Mouse (Mus musculus) MEL (cell line): ENCODE measurements at regions not wholly inside any gene's neighbourhood (a gene's known extent, or its start where the extent isn't known, plus 50 kb on each side); places are given as distances from the start of the nearest gene placed in this dataset.

Source experiments
- DNase-seq: peaks from one replicate; pipeline ENCODE4 v3.0.0; 2011; ENCODE audit warnings: low read depth, low spot score
- H3K27ac ChIP-seq: 2 replicates; pipeline ENCODE4 v1.5.1; 2012; ENCODE audit warnings: low read depth, mild to moderate bottlenecking, control low read depth, low read length, moderate library complexity; ENCODE audit not compliant: control insufficient read depth
- H3K27me3 ChIP-seq, 2 experiments: fragments of 150-350 bp in 1 of 2; sonication (generic) in 1 of 2; 2 replicates each; pipeline ENCODE4 v1.6.1; 2012; ENCODE audit warnings: low read length in 2 of 2, mild to moderate bottlenecking in 2 of 2, improper control_type of control experiment in 1 of 2, moderate library complexity in 1 of 2; ENCODE audit not compliant: insufficient read depth in 2 of 2, control insufficient read depth in 1 of 2
- H3K36me3 ChIP-seq, 2 experiments: 2 replicates each; pipeline ENCODE4 v1.6.1; 2012 to 2014; ENCODE audit warnings: low read length in 2 of 2, improper control_type of control experiment in 1 of 2, inconsistent platforms in 1 of 2, mild to moderate bottlenecking in 1 of 2; ENCODE audit not compliant: insufficient read depth in 2 of 2, control insufficient read depth in 1 of 2
- H3K4me1 ChIP-seq, 2 experiments: fragments of 150-350 bp in 1 of 2; sonication (generic) in 1 of 2; 2 replicates each; pipeline ENCODE4 v1.6.1; 2012; ENCODE audit warnings: low read length in 2 of 2, improper control_type of control experiment in 1 of 2, mild to moderate bottlenecking in 1 of 2; ENCODE audit not compliant: insufficient read depth in 2 of 2, control insufficient read depth in 1 of 2
- H3K4me3 ChIP-seq, 2 experiments: fragments of 150-350 bp in 1 of 2; sonication (generic) in 1 of 2; 2 replicates each; pipeline ENCODE4 v1.5.1; 2012; ENCODE audit warnings: low read depth in 2 of 2, low read length in 2 of 2, mild to moderate bottlenecking in 2 of 2, moderate library complexity in 2 of 2, control low read depth in 1 of 2, improper control_type of control experiment in 1 of 2; ENCODE audit not compliant: control insufficient read depth in 1 of 2, insufficient read depth in 1 of 2
- H3K79me2 ChIP-seq: 2 replicates; pipeline ENCODE4 v1.6.1; 2012; ENCODE audit warnings: mild to moderate bottlenecking, low read length, moderate library complexity; ENCODE audit not compliant: control insufficient read depth, poor library complexity, insufficient read depth
- H3K9ac ChIP-seq: 2 replicates; pipeline ENCODE4 v1.6.1; 2012; ENCODE audit warnings: low read depth, mild to moderate bottlenecking, control low read depth, low read length, moderate library complexity; ENCODE audit not compliant: control insufficient read depth, poor library complexity, severe bottlenecking
- H3K9me3 ChIP-seq: fragments of 150-350 bp; sonication (generic); replicated peaks from 2 replicates; pipeline ENCODE4 v1.6.1; 2012; ENCODE audit warnings: mild to moderate bottlenecking, low read length, improper control_type of control experiment, moderate library complexity; ENCODE audit not compliant: insufficient read depth
- BHLHE40 ChIP-seq: IDR thresholded peaks from 2 replicates; pipeline ENCODE4 v1.6.1; 2012; ENCODE audit warnings: low read depth, mild to moderate bottlenecking, inconsistent platforms, low read length, improper control_type of control experiment, borderline replicate concordance
- ELF1 ChIP-seq: IDR thresholded peaks from 2 replicates; pipeline ENCODE4 v1.6.1; 2014; ENCODE audit warnings: low read depth, mild to moderate bottlenecking, inconsistent platforms, low read length, improper control_type of control experiment, moderate library complexity
- ETS1 ChIP-seq: IDR thresholded peaks from 2 replicates; pipeline ENCODE4 v1.6.1; 2012; ENCODE audit warnings: low read depth, mild to moderate bottlenecking, inconsistent platforms, low read length, improper control_type of control experiment, moderate library complexity
- GABPA ChIP-seq: IDR thresholded peaks from 2 replicates; pipeline ENCODE4 v1.6.1; 2012; ENCODE audit warnings: low read depth, mild to moderate bottlenecking, inconsistent platforms, low read length, improper control_type of control experiment, moderate library complexity
- HCFC1 ChIP-seq: IDR thresholded peaks from 2 replicates; pipeline ENCODE4 v1.6.1; 2012; ENCODE audit warnings: low read depth, mild to moderate bottlenecking, inconsistent platforms, low read length, improper control_type of control experiment, moderate library complexity
- JUND ChIP-seq: IDR thresholded peaks from 2 replicates; pipeline ENCODE4 v1.6.1; 2011; ENCODE audit warnings: low read depth, mild to moderate bottlenecking, improper control_type of control experiment, low read length
- MAX ChIP-seq: IDR thresholded peaks from 2 replicates; pipeline ENCODE4 v1.6.1; 2011; ENCODE audit warnings: low read length, improper control_type of control experiment
- MAZ ChIP-seq: IDR thresholded peaks from 2 replicates; pipeline ENCODE4 v1.6.1; 2012; ENCODE audit warnings: low read depth, mild to moderate bottlenecking, inconsistent platforms, low read length, improper control_type of control experiment
- NELFE ChIP-seq: IDR thresholded peaks from 2 replicates; pipeline ENCODE4 v1.6.1; 2011; ENCODE audit warnings: low read depth, low read length, improper control_type of control experiment
- POLR2AphosphoS2 ChIP-seq: IDR thresholded peaks from 2 replicates; pipeline ENCODE4 v1.6.1; 2011; ENCODE audit warnings: low read length, improper control_type of control experiment
- RCOR1 ChIP-seq: IDR thresholded peaks from 2 replicates; pipeline ENCODE4 v1.6.1; 2012; ENCODE audit warnings: low read depth, mild to moderate bottlenecking, inconsistent platforms, low read length, improper control_type of control experiment
- SMC3 ChIP-seq: IDR thresholded peaks from 2 replicates; pipeline ENCODE4 v1.6.1; 2011; ENCODE audit warnings: low read depth, low read length, improper control_type of control experiment
- TCF12 ChIP-seq: IDR thresholded peaks from 2 replicates; pipeline ENCODE4 v1.6.1; 2014; ENCODE audit warnings: low read depth, mild to moderate bottlenecking, inconsistent platforms, low read length, improper control_type of control experiment, moderate library complexity
- UBTF ChIP-seq: IDR thresholded peaks from 2 replicates; pipeline ENCODE4 v1.6.1; 2012; ENCODE audit warnings: low read depth, mild to moderate bottlenecking, inconsistent platforms, low read length, improper control_type of control experiment, moderate library complexity, borderline replicate concordance; ENCODE audit not compliant: insufficient read depth
- USF2 ChIP-seq, 2 experiments: IDR thresholded peaks; 2 replicates each; pipeline ENCODE4 v1.6.1; 2011 to 2012; ENCODE audit warnings: improper control_type of control experiment in 2 of 2, low read length in 2 of 2, borderline replicate concordance in 1 of 2, inconsistent platforms in 1 of 2, low read depth in 1 of 2, mild to moderate bottlenecking in 1 of 2; ENCODE audit not compliant: insufficient read depth in 1 of 2
- ZC3H11A ChIP-seq: IDR thresholded peaks from 2 replicates; pipeline ENCODE4 v1.6.1; 2012; ENCODE audit warnings: low read depth, mild to moderate bottlenecking, inconsistent platforms, low read length, improper control_type of control experiment
- ZMIZ1 ChIP-seq: IDR thresholded peaks from 2 replicates; pipeline ENCODE4 v1.6.1; 2012; ENCODE audit warnings: low read depth, mild to moderate bottlenecking, inconsistent platforms, low read length, improper control_type of control experiment, moderate library complexity

- H3K79me2 ChIP-seq = no peaks in the 10 kb centered on the region
- no peaks in the 10 kb centered on the region for H3K4me1 ChIP-seq
- TF ChIP-seq ETS1 (no peak), UBTF (no peak), GABPA (no peak)
- no peaks in the 10 kb centered on the region for H3K27me3 ChIP-seq
- no peak overlapping the region for H3K27ac ChIP-seq
- H3K4me3 ChIP-seq = no peak overlapping the region
- DNase-seq = no peak
- H3K9ac ChIP-seq = no peak overlapping the region
- no peaks in the 10 kb centered on the region for H3K9me3 ChIP-seq
- no peaks in the 10 kb centered on the region for H3K36me3 ChIP-seq
These were observed 245.5 kb upstream of the Pmfbp1 start for GRCm38 (mm10) chr8:109248356-109248755.

- no peaks in the 10 kb centered on the region for H3K4me1 ChIP-seq
- H3K36me3 ChIP-seq = no peaks in the 10 kb centered on the region
- no peak for TF ChIP-seq RCOR1
- no peak for TF ChIP-seq JUND
- no peak for TF ChIP-seq ELF1
- no peak for TF ChIP-seq POLR2AphosphoS2
- TF ChIP-seq ZMIZ1 = no peak
- no peak for TF ChIP-seq NELFE
- no peak for TF ChIP-seq USF2 (IDR thresholded peaks at IDR 0.05; ENCODE audit: borderline replicate concordance in 1 of 2, insufficient read depth in 1 of 2, low read depth in 1 of 2, low read length in 2 of 2)
- TF ChIP-seq ZC3H11A = no peak
- TF ChIP-seq GABPA = no peak
- no peak for TF ChIP-seq SMC3
- no peak for TF ChIP-seq HCFC1
- TF ChIP-seq MAZ = no peak
- no peak for TF ChIP-seq MAX
- no peak for TF ChIP-seq BHLHE40
- TF ChIP-seq TCF12 = no peak
- TF ChIP-seq, all 39 proteins: peak for 0
- Histone ChIP-seq H3K27me3 (no peaks in the 10 kb centered on the region), H3K79me2 (no peaks in the 10 kb centered on the region), H3K27ac (no peak overlapping the region), H3K9me3 (no peaks in the 10 kb centered on the region), H3K4me3 (no peak overlapping the region), H3K9ac (no peak overlapping the region)
- no peak for DNase-seq
These were observed 244.6 kb upstream of the Pmfbp1 start for GRCm38 (mm10) chr8:109249256-109249655.
